Mouse (Mus musculus): ENCODE results near the gene Ppa1. TPM values are rescaled to one million over a fixed set of nuclear protein-coding genes. Genes with fewer than 3 reads are reported as not detected.

The Ppa1 gene
- polyA plus RNA-seq, 1 experiment: 79.4 TPM

GRCm38 (mm10) chr10:61637055-61637454 is 11.3 kb upstream of the Ppa1 start:
- 74% methylated on average over 7 of the region's 7 CpGs for WGBS
- no peak for DNase-seq (ENCODE audit: low read depth, low spot score)

GRCm38 (mm10) chr10:61640363-61640762 is 8.0 kb upstream of the Ppa1 start:
- 44% methylated on average over 4 of the region's 4 CpGs for WGBS
- no peak for DNase-seq (ENCODE audit: low read depth, low spot score)

GRCm38 (mm10) chr10:61646557-61646956 is 1.8 kb upstream of the Ppa1 start:
- WGBS: 34% methylated on average over 7 of the region's 7 CpGs
- no peak for DNase-seq (ENCODE audit: low read depth, low spot score)

GRCm38 (mm10) chr10:61648737-61649645 is 639 bp downstream of the Ppa1 start:
- WGBS: 1% methylated on average over 49 of the region's 49 CpGs
- no peak for DNase-seq (ENCODE audit: low read depth, low spot score)

GRCm38 (mm10) chr10:61654105-61654504 is 5.8 kb downstream of the Ppa1 start:
- no peak for DNase-seq (ENCODE audit: low read depth, low spot score)
- WGBS: 73% methylated on average over 4 of the region's 4 CpGs

GRCm38 (mm10) chr10:61654691-61655090 is 6.3 kb downstream of the Ppa1 start:
- no peak for DNase-seq (ENCODE audit: low read depth, low spot score)
- WGBS: 47% methylated on average over 7 of the region's 7 CpGs

GRCm38 (mm10) chr10:61655188-61655587 is 6.8 kb downstream of the Ppa1 start:
- no peak for DNase-seq (ENCODE audit: low read depth, low spot score)
- WGBS: 49% methylated on average over 3 of the region's 3 CpGs

- DNase-seq (ENCODE audit: low read depth, low spot score): peak; percentile 94
- 43% methylated on average over 18 of the region's 18 CpGs for WGBS
Observed at GRCm38 (mm10) chr10:61656928-61657882, 8.9 kb downstream of the Ppa1 start.

- no peak for DNase-seq (ENCODE audit: low read depth, low spot score)
- WGBS: 20% methylated on average over 4 of the region's 4 CpGs
Observed at GRCm38 (mm10) chr10:61657985-61658384, 9.6 kb downstream of the Ppa1 start.

- 67% methylated on average over 8 of the region's 8 CpGs for WGBS
- DNase-seq (ENCODE audit: low read depth, low spot score): no peak
Observed at GRCm38 (mm10) chr10:61661887-61662286, 13.5 kb downstream of the Ppa1 start.

GRCm38 (mm10) chr10:61662391-61662988 is 14.1 kb downstream of the Ppa1 start:
- DNase-seq (ENCODE audit: low read depth, low spot score): no peak
- WGBS: 65% methylated on average over 10 of the region's 10 CpGs

GRCm38 (mm10) chr10:61665111-61665510 is 16.8 kb downstream of the Ppa1 start:
- WGBS: 91% methylated on average over 10 of the region's 10 CpGs
- no peak for DNase-seq (ENCODE audit: low read depth, low spot score)

GRCm38 (mm10) chr10:61665651-61666050 is 17.3 kb downstream of the Ppa1 start:
- no peak for DNase-seq (ENCODE audit: low read depth, low spot score)
- 86% methylated on average over 3 of the region's 3 CpGs for WGBS

- no peak for DNase-seq (ENCODE audit: low read depth, low spot score)
- 85% methylated on average over 7 of the region's 7 CpGs for WGBS
Observed at GRCm38 (mm10) chr10:61669289-61669688, 20.9 kb downstream of the Ppa1 start.

- DNase-seq (ENCODE audit: low read depth, low spot score): no peak
Observed at GRCm38 (mm10) chr10:61669896-61670295, 21.5 kb downstream of the Ppa1 start.

GRCm38 (mm10) chr10:61670758-61671157 is 22.4 kb downstream of the Ppa1 start:
- WGBS: 95% methylated on average over 3 of the region's 3 CpGs
- DNase-seq (ENCODE audit: low read depth, low spot score): no peak

GRCm38 (mm10) chr10:61675935-61676334 is 27.6 kb downstream of the Ppa1 start:
- no peak for DNase-seq (ENCODE audit: low read depth, low spot score)

GRCm38 (mm10) chr10:61679545-61679944 is 31.2 kb downstream of the Ppa1 start:
- 32% methylated on average over 9 of the region's 9 CpGs for WGBS
- no peak for DNase-seq (ENCODE audit: low read depth, low spot score)

More at GRCm38 (mm10) chr10:61675935-61676334, 27.6 kb downstream of the Ppa1 start:
- 74% methylated on average over 3 of the region's 3 CpGs for WGBS

- under 1% methylated on average over 81 of the region's 84 CpGs for WGBS
- peak; percentile 93 for DNase-seq (ENCODE audit: low read depth, low spot score)
Observed at GRCm38 (mm10) chr10:61680015-61680913, 31.9 kb downstream of the Ppa1 start, which contains the start of gene Sar1a. Sar1a (plus strand) TSS chr10:61680299.
